ENCODE assay signal across 9 mouse cellular contexts in genomic region chr2:32419359-32419758, GRCm38 (mm10). TPM values are rescaled to one million over a fixed set of nuclear protein-coding genes. Genes with fewer than 3 reads are reported as not detected.
DNase-seq lines count a peak whose midpoint lies in the region; ATAC-seq lines count a peak whose summit lies in the region.
"Had no signal": no experiment of that assay in that cellular context is flagged by ENCODE, and none has a peak within 500 bp of the region (broad histone marks: within the 10 kb centered on the region; RNA-seq: fewer than 3 reads in every experiment).

No protein-coding gene starts in this region.

- peak; percentile 86 to 89 for DNase-seq in heart, adult 18-20 months
- DNase-seq in cerebellum, postnatal 36 days, result peak; percentile 53
- peak; percentile 93 to 94 for DNase-seq in kidney, adult 8-10 months
- DNase-seq in lung, postnatal 36 days, result peak; percentile 88
- no peak for DNase-seq in hindbrain, embryonic 10.5 days (ENCODE audit: low spot score)
- DNase-seq in forebrain, embryonic 10.5 days (ENCODE audit: extremely low spot score, low spot score), result no peak
- DNase-seq in thymus, postnatal 14 days, result no peak

- H3K27ac ChIP-seq in heart, embryonic 11.5 days (ENCODE audit: low read depth, low read length), result no peak overlapping the region
- H3K27ac ChIP-seq in hindbrain, embryonic 10.5 days, result no peak overlapping the region
- no peak overlapping the region for H3K27ac ChIP-seq in forebrain, embryonic 10.5 days
- H3K27ac ChIP-seq: heart, embryonic 15.5 days had no signal

- no peaks in the 10 kb centered on the region for H3K27me3 ChIP-seq in heart, embryonic 11.5 days (ENCODE audit: control insufficient read depth, insufficient read depth, low read length)
- no peaks in the 10 kb centered on the region for H3K27me3 ChIP-seq in hindbrain, embryonic 10.5 days (ENCODE audit: insufficient read depth, poor library complexity, severe bottlenecking)
- H3K27me3 ChIP-seq in forebrain, embryonic 10.5 days (ENCODE audit: poor library complexity, severe bottlenecking), result no peaks in the 10 kb centered on the region
- H3K27me3 ChIP-seq: heart, embryonic 15.5 days had no signal

- H3K36me3 ChIP-seq in heart, embryonic 11.5 days (ENCODE audit: control insufficient read depth, insufficient read depth, low read length), result peaks cover 37% of the 10 kb centered on the region
- peaks cover 74% of the 10 kb centered on the region for H3K36me3 ChIP-seq in hindbrain, embryonic 10.5 days
- H3K36me3 ChIP-seq in forebrain, embryonic 10.5 days (replicated peaks), result peaks cover 69% of the 10 kb centered on the region

- no peak for ATAC-seq in heart, embryonic 11.5 days (replicated peaks; ENCODE audit: insufficient number of reproducible peaks, low FRiP score, low TSS enrichment)

- peaks cover 20% of the 10 kb centered on the region for H3K4me1 ChIP-seq in heart, embryonic 11.5 days (ENCODE audit: control insufficient read depth, insufficient read depth, low read length)
- peaks cover 19% of the 10 kb centered on the region for H3K4me1 ChIP-seq in hindbrain, embryonic 10.5 days (replicated peaks)
- peaks cover 32% of the 10 kb centered on the region for H3K4me1 ChIP-seq in forebrain, embryonic 10.5 days

- 81% methylated on average over 3 of the region's 3 CpGs for WGBS in heart, embryonic 11.5 days (ENCODE audit: insufficient replicate concordance)
- WGBS in hindbrain, embryonic 10.5 days, result 97% methylated on average over 3 of the region's 3 CpGs
- 90% methylated on average over 3 of the region's 3 CpGs for whole genome bisulfite sequencing in forebrain, embryonic 10.5 days

- H3K4me3 ChIP-seq in heart, embryonic 11.5 days (ENCODE audit: low read depth, low read length), result no peak overlapping the region
- H3K4me3 ChIP-seq in hindbrain, embryonic 10.5 days, result no peak overlapping the region
- H3K4me3 ChIP-seq in forebrain, embryonic 10.5 days, result no peak overlapping the region
- H3K4me3 ChIP-seq: heart, embryonic 15.5 days had no signal

- no peaks in the 10 kb centered on the region for H3K9me3 ChIP-seq in heart, embryonic 11.5 days (replicated peaks; ENCODE audit: control insufficient read depth, low read length)
- no peaks in the 10 kb centered on the region for H3K9me3 ChIP-seq in hindbrain, embryonic 10.5 days
- no peaks in the 10 kb centered on the region for H3K9me3 ChIP-seq in forebrain, embryonic 10.5 days
- H3K9me3 ChIP-seq: heart, embryonic 15.5 days had no signal

- no peak overlapping the region for H3K9ac ChIP-seq in heart, embryonic 11.5 days (ENCODE audit: low read depth, low read length)
- H3K9ac ChIP-seq: heart, embryonic 15.5 days had no signal

- no peak overlapping the region for H3K4me2 ChIP-seq in heart, embryonic 11.5 days
- H3K4me2 ChIP-seq: heart, embryonic 15.5 days had no signal

RNA-seq across cellular contexts. Expression of gene Ptges2, which starts 23.7 kb away (rescaled TPM):
- total RNA-seq in heart, adult 18-20 months (2021), result 10 to 100 TPM; 60.2 to 68.5 TPM
- polyA plus RNA-seq in heart, embryonic 11.5 days (2014; fragmentation: Nextera tagmentation; extraction: Ambion mirVana), result 32.7 and 38.2 TPM in 2 replicates
- 26.3 and 32.3 TPM in 2 replicates for polyA plus RNA-seq in hindbrain, embryonic 10.5 days (2016; fragmentation: Nextera tagmentation; extraction: Ambion mirVana)
- 23.8 and 26.4 TPM in 2 replicates for polyA plus RNA-seq in forebrain, embryonic 10.5 days (2016; fragmentation: Nextera tagmentation; extraction: Ambion mirVana)

RNA-seq across cellular contexts. Expression of gene Naif1, which starts 30.9 kb away (rescaled TPM):
- 1 to 10 TPM; 3.0 to 3.1 TPM for total RNA-seq in heart, adult 18-20 months (2021)
- 5.1 and 5.3 TPM in 2 replicates for polyA plus RNA-seq in heart, embryonic 11.5 days (2014; fragmentation: Nextera tagmentation; extraction: Ambion mirVana)
- 6.0 and 6.4 TPM in 2 replicates for polyA plus RNA-seq in hindbrain, embryonic 10.5 days (2016; fragmentation: Nextera tagmentation; extraction: Ambion mirVana)
- 6.6 and 6.7 TPM in 2 replicates for polyA plus RNA-seq in forebrain, embryonic 10.5 days (2016; fragmentation: Nextera tagmentation; extraction: Ambion mirVana)

RNA-seq across cellular contexts. Expression of gene Lcn2, which starts 31.3 kb away (rescaled TPM):
- 1 to 10 TPM; 4.8 to 5.6 TPM for total RNA-seq in heart, adult 18-20 months (2021)
- 1.1 TPM in 1 of 2 replicates, not detected in the other for polyA plus RNA-seq in heart, embryonic 11.5 days (2014; fragmentation: Nextera tagmentation; extraction: Ambion mirVana)
- polyA plus RNA-seq in hindbrain, embryonic 10.5 days (2016; fragmentation: Nextera tagmentation; extraction: Ambion mirVana), result not detected in 2 replicates
- not detected in 2 replicates for polyA plus RNA-seq in forebrain, embryonic 10.5 days (2016; fragmentation: Nextera tagmentation; extraction: Ambion mirVana)

RNA-seq across cellular contexts. Expression of gene Slc25a25, which starts 31.9 kb away (rescaled TPM):
- 10 to 100 TPM in 1 of 2 experiments, 1 to 10 TPM in 1; 8.4 to 11.5 TPM for total RNA-seq in heart, adult 18-20 months (2021)
- 7.9 and 8.5 TPM in 2 replicates for polyA plus RNA-seq in heart, embryonic 11.5 days (2014; fragmentation: Nextera tagmentation; extraction: Ambion mirVana)
- polyA plus RNA-seq in hindbrain, embryonic 10.5 days (2016; fragmentation: Nextera tagmentation; extraction: Ambion mirVana), result 28.8 and 34.4 TPM in 2 replicates
- 25.0 and 26.3 TPM in 2 replicates for polyA plus RNA-seq in forebrain, embryonic 10.5 days (2016; fragmentation: Nextera tagmentation; extraction: Ambion mirVana)

RNA-seq across cellular contexts. Expression of gene 1110008P14Rik, which starts 37.6 kb away (rescaled TPM):
- 10 to 100 TPM; 43.2 to 50.5 TPM for total RNA-seq in heart, adult 18-20 months (2021)
- polyA plus RNA-seq in heart, embryonic 11.5 days (2014; fragmentation: Nextera tagmentation; extraction: Ambion mirVana), result 50.1 and 51.3 TPM in 2 replicates
- 41.4 and 66.7 TPM in 2 replicates for polyA plus RNA-seq in hindbrain, embryonic 10.5 days (2016; fragmentation: Nextera tagmentation; extraction: Ambion mirVana)
- 36.3 and 37.5 TPM in 2 replicates for polyA plus RNA-seq in forebrain, embryonic 10.5 days (2016; fragmentation: Nextera tagmentation; extraction: Ambion mirVana)

Comparison
In these comparisons a context has a peak if more than half of its experiments do, and no peak if none do; other contexts are left out.
1. DNase-seq: peak in heart, adult 18-20 months (2 of 2), cerebellum, postnatal 36 days (2 of 2), kidney, adult 8-10 months (2 of 2) and lung, postnatal 36 days (single experiment); none in hindbrain, embryonic 10.5 days (single experiment), forebrain, embryonic 10.5 days (single experiment) and thymus, postnatal 14 days (single experiment).